Mouse (Mus musculus): Measurements from ENCODE around the gene Eif1ad.

DNA sequence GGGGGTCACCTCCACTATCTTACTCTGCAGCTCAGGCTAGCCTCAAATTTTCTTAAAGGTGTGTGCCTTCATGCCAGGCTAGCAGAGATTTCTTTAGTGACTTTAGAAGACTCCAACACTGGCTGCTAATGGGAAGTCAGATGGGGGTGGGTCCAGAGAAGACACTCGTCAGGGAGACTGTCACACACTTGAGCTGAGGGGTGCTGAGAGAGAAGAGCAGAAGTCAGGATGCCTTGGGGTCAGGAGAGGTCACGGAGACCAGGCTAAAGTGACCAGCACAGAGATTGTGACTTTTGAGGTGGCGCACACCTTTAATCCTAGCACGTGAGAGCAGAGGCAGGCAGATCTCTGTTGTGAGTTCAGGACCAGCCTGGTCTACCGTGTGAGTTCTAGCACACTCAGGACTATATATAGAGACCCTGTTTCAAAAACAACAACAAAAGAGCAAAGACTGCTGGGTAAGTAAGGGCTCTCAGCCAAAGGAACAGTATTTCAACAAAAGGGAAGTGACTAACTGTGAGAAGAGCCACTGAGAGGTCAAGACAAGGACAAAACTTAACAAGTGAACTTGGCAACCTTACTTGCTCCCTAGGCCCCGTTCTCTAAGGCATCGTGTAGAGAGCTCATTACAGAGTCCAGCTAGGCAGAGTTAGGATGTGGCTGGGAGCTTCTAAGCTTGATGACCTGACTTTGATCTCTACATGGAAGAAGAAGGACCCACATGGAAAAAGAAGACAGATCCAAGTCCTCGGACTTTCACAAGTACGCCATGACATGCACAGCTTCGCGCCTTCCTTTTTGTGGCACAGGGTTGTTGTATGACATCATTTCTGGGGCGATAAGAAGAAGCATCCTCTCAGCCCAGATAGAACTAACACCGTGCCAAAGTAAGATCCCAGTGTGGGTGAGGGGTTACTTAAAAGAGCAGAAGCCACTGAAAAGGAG lies 41.8 kb downstream of the Eif1ad start:
- TF ChIP-seq CTCF (IDR thresholded peaks at IDR 0.05; ENCODE audit: low read depth, low read length) (no peak), GATA1 (IDR thresholded peaks at IDR 0.05; ENCODE audit: borderline replicate concordance, low read length) (no peak), TAL1 (conservative IDR thresholded peaks at IDR 0.05; ENCODE audit: low read depth, low read length) (no peak), POLR2AphosphoS5 (IDR thresholded peaks at IDR 0.05; ENCODE audit: insufficient replicate concordance, low read depth, low read length) (no peak)
